Mouse (Mus musculus) olfactory bulb, adult 2 months (tissue): ENCODE results near the gene Dennd1a.

ENCODE experiments used
- CTCF ChIP-seq: fragments of 200-500 bp; IDR thresholded peaks from 2 replicates; pipeline ENCODE4 v1.5.1; 2012; ENCODE audit warnings: low read depth, mild to moderate bottlenecking, low read length, moderate library complexity; ENCODE audit not compliant: insufficient read depth
- POLR2A ChIP-seq: fragments of 200-500 bp; IDR thresholded peaks from 2 replicates; pipeline ENCODE4 v1.6.1; 2012; ENCODE audit warnings: mild to moderate bottlenecking, low read depth, low read length, moderate library complexity; ENCODE audit not compliant: insufficient read depth

DNA sequence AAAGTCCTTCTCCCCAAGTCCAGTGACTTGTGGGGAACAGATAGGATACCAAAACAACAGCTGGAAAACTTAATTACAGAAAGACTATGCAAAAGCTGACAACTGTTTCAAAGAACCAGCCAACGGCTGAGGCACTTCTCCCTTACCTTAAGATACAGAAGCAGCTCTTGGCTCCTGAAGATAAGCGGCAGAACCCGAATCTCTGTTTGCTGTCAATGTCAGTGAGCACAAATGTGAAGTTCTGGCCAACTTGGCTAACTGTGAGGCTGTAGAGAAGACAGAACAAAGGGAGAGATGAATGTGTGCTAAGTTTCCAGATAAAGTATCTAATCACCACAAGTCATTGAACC lies 160.8 kb downstream of the Dennd1a start:
- TF ChIP-seq CTCF (no peak), POLR2A (no peak)
